Mouse (Mus musculus) cerebellum, adult 2 months (tissue): ENCODE data around the gene Rnase13.

Source experiments
- CTCF ChIP-seq: fragments of 200-500 bp; IDR thresholded peaks from 2 replicates; pipeline ENCODE4 v1.5.1; 2011; ENCODE audit warnings: low read depth, mild to moderate bottlenecking, control low read depth, low read length, moderate library complexity, borderline replicate concordance; ENCODE audit not compliant: insufficient read depth
- POLR2A ChIP-seq: fragments of 200-500 bp; IDR thresholded peaks from 2 replicates; pipeline ENCODE4 v1.6.1; 2011; ENCODE audit warnings: low read length, control low read depth, borderline replicate concordance; ENCODE audit not compliant: insufficient read depth

DNA sequence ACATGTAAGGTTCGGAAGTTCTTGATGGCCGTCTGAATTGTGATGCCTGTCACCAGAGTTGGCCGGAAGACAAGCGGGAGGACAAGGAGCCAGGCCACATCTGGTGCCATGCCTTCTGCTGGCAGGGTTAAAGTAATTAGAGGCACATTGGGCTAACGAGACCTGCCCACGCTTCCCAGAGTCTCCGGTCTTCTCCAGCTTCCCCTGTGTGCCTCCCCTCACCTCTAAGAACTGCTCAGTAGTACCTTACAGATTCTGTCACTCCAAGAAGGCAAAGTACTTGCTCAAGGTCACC is at the start of gene Rnase13:
- TF ChIP-seq POLR2A (no peak), CTCF (no peak)
